Mouse (Mus musculus): Measurements from ENCODE around the gene Edf1.
"Not testable (repeated sequence)": the region's sequence is repeated elsewhere in the genome, so short reads cannot be mapped to it uniquely, and the experiment has no call there.

Edf1 gene

GRCm38 (mm10) chr2:25557221-25557963, at the start of gene Edf1:
Gene Edf1 (plus strand): TSS chr2:25557847.
- peak; percentile 86 for DNase-seq (ENCODE audit: low spot score)

- no peak for DNase-seq (ENCODE audit: low spot score)
These were observed 47.7 kb upstream of the Edf1 start for GRCm38 (mm10) chr2:25509912-25510311.

GRCm38 (mm10) chr2:25526510-25527302, 30.9 kb upstream of the Edf1 start:
- no peak for DNase-seq (ENCODE audit: low spot score)

GRCm38 (mm10) chr2:25533707-25534106, 23.9 kb upstream of the Edf1 start:
- no peak for DNase-seq (ENCODE audit: low spot score)

GRCm38 (mm10) chr2:25534178-25534865, 23.3 kb upstream of the Edf1 start:
- DNase-seq (ENCODE audit: low spot score): peak; percentile 46

- DNase-seq (ENCODE audit: low spot score): no peak
These were observed 22.8 kb upstream of the Edf1 start for GRCm38 (mm10) chr2:25534866-25535182.

- DNase-seq (ENCODE audit: low spot score): no peak
These were observed 21.1 kb upstream of the Edf1 start for GRCm38 (mm10) chr2:25536531-25536930.

GRCm38 (mm10) chr2:25540541-25540948, 17.1 kb upstream of the Edf1 start:
- DNase-seq (ENCODE audit: low spot score): no peak

GRCm38 (mm10) chr2:25541644-25542367, 15.8 kb upstream of the Edf1 start:
- DNase-seq (ENCODE audit: low spot score): no peak

GRCm38 (mm10) chr2:25545996-25546810, 11.4 kb upstream of the Edf1 start:
- no peak for DNase-seq (ENCODE audit: low spot score)

- peak; percentile 98 for DNase-seq (ENCODE audit: low spot score)
These were observed 10.7 kb upstream of the Edf1 start, which contains the start of gene Traf2 for GRCm38 (mm10) chr2:25546811-25547491. Gene Traf2 (minus strand): TSS chr2:25546940.

GRCm38 (mm10) chr2:25549021-25549991, 8.3 kb upstream of the Edf1 start:
- no peak for DNase-seq (ENCODE audit: low spot score)

- no peak for DNase-seq (ENCODE audit: low spot score)
These were observed 6.5 kb upstream of the Edf1 start for GRCm38 (mm10) chr2:25551186-25551585.

- not testable (repeated sequence) for DNase-seq (ENCODE audit: low spot score)
These were observed 4.4 kb upstream of the Edf1 start for GRCm38 (mm10) chr2:25553171-25553786.

GRCm38 (mm10) chr2:25555479-25555878, 2.2 kb upstream of the Edf1 start:
- not testable (repeated sequence) for DNase-seq (ENCODE audit: low spot score)

GRCm38 (mm10) chr2:25556296-25556695, 1.4 kb upstream of the Edf1 start:
- no peak for DNase-seq (ENCODE audit: low spot score)

GRCm38 (mm10) chr2:25557964-25558360, 315 bp downstream of the Edf1 start:
- no peak for DNase-seq (ENCODE audit: low spot score)

- no peak for DNase-seq (ENCODE audit: low spot score)
These were observed 1.1 kb downstream of the Edf1 start for GRCm38 (mm10) chr2:25558774-25559173.

- no peak for DNase-seq (ENCODE audit: low spot score)
These were observed 2.9 kb downstream of the Edf1 start for GRCm38 (mm10) chr2:25560551-25560950.
